Mouse (Mus musculus): ENCODE data around the gene Syde2. TPM values are rescaled to one million over a fixed set of nuclear protein-coding genes. Genes with fewer than 3 reads are reported as not detected.

Gene Syde2
- polyA plus RNA-seq, 1 experiment from 2014 or later, result 7.5 TPM

DNA sequence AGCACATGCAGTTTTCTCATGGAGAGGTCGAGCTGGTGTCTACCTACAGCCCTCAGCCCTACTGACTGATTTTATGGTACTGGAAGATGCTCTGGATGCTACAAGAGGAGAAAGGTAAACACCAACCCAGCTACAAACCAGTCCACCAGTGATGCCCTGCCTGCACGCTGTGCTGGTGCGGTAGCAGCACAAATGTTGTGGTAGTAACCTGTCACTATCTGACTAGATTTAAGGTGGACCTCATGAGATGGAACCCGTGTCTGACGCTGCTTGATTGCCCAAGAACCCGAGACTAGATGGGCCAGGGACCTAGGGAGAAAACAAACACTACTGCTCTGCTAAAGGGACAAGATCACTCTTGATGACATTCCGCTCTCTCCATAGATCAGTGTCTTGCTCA is 69.5 kb downstream of the Syde2 start:
- Histone ChIP-seq H3K9me3 (replicated peaks) (no peaks in the 10 kb centered on the region), H3K4me1 (replicated peaks) (peaks cover 13% of the 10 kb centered on the region), H3K4me2 (no peak overlapping the region), H3K9ac (no peak overlapping the region), H3K27me3 (replicated peaks) (no peaks in the 10 kb centered on the region), H3K36me3 (no peaks in the 10 kb centered on the region), H3K27ac (ENCODE audit: poor library complexity, severe bottlenecking) (no peak overlapping the region), H3K4me3 (no peak overlapping the region)
- no peak for ATAC-seq (ENCODE audit: insufficient number of reproducible peaks, low FRiP score)
- whole genome bisulfite sequencing, result 72% methylated on average over 7 of the region's 7 CpGs

DNA sequence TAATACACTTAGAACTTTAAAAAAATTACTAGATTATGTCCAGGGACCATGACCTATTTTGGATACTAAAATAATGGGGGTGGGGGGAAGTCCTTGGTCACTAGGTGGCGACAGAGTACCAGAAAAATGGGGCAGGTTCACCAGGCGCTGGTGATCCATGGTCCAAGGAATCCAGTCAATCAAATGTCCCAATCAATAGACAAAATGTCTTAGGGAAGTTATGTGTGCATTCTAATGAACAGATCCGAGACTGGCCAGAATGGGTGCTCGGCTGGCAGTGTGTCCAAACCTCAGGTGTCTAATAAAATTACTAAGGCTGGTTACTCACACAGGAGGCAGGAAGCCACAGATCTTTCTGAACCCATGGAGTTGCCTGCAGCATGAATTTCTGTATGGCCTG is 70.6 kb downstream of the Syde2 start:
- no peak overlapping the region for H3K9ac ChIP-seq
- no peaks in the 10 kb centered on the region for H3K27me3 ChIP-seq (replicated peaks)
- no peaks in the 10 kb centered on the region for H3K36me3 ChIP-seq
- no peak overlapping the region for H3K27ac ChIP-seq (ENCODE audit: poor library complexity, severe bottlenecking)
- no peaks in the 10 kb centered on the region for H3K9me3 ChIP-seq (replicated peaks)
- peaks cover 2% of the 10 kb centered on the region for H3K4me1 ChIP-seq (replicated peaks)
- WGBS, result 21% methylated on average over 4 of the region's 4 CpGs
- H3K4me3 ChIP-seq, result no peak overlapping the region
- no peak overlapping the region for H3K4me2 ChIP-seq
- ATAC-seq (ENCODE audit: insufficient number of reproducible peaks, low FRiP score), result no peak

DNA sequence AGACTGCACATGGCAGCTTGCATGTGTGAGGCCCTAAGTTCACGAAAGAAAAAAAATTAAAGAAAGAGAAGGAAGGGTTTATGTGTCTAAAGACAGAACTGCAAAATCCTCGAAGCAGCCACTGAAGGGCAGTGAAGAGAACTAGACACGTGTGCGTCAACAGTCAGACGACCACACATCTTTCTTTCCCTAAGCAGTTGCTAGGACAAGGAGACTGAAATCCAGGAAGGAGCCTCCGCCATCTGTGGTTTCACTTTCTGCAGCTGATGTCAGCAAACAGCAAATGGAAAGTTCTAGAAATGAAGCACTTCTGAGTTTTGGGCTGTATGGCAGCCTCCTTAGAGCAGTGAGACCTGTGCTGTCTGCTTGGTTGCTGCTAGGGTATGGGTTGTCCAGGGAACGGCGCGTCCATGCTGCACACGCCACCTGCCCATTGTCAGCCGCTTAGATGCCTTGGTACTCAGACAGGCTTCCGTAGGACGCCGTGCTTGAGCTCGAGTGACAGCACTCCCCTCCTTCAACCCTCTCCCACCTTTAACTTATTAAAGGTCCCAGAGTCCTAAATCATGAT is 71.8 kb downstream of the Syde2 start:
- Histone ChIP-seq H3K9me3 (replicated peaks) (no peaks in the 10 kb centered on the region), H3K36me3 (no peaks in the 10 kb centered on the region), H3K9ac (no peak overlapping the region), H3K27ac (ENCODE audit: poor library complexity, severe bottlenecking) (no peak overlapping the region), H3K27me3 (replicated peaks) (no peaks in the 10 kb centered on the region), H3K4me1 (replicated peaks) (no peaks in the 10 kb centered on the region), H3K4me3 (no peak overlapping the region), H3K4me2 (no peak overlapping the region)
- no peak for ATAC-seq (ENCODE audit: insufficient number of reproducible peaks, low FRiP score)
- WGBS, result 79% methylated on average over 15 of the region's 15 CpGs

DNA sequence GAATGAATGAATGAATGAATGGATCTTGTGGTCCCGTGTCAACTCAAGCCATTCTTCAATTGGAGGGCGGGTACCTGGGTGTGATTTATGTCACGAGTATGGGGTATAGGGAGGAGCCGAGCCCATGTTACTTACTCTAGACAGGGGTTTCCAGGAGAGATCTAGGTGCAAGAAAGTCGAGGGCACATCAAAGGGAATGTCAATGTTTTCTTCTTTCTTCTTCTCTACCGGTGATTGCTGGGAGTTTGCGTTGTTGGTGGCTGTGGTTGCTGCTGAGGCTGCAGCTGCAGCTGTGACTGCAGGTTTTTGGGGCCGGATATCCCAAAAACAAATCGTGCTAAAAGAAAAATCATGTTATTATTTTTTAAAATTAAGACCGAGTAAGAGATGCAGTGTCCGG is 75.5 kb downstream of the Syde2 start:
- Histone ChIP-seq H3K27me3 (replicated peaks) (no peaks in the 10 kb centered on the region), H3K9ac (no peak overlapping the region), H3K4me3 (no peak overlapping the region), H3K9me3 (replicated peaks) (no peaks in the 10 kb centered on the region), H3K4me1 (replicated peaks) (no peaks in the 10 kb centered on the region), H3K27ac (ENCODE audit: poor library complexity, severe bottlenecking) (no peak overlapping the region), H3K4me2 (no peak overlapping the region), H3K36me3 (no peaks in the 10 kb centered on the region)
- no peak for ATAC-seq (ENCODE audit: insufficient number of reproducible peaks, low FRiP score)
- WGBS, result 87% methylated on average over 11 of the region's 11 CpGs

DNA sequence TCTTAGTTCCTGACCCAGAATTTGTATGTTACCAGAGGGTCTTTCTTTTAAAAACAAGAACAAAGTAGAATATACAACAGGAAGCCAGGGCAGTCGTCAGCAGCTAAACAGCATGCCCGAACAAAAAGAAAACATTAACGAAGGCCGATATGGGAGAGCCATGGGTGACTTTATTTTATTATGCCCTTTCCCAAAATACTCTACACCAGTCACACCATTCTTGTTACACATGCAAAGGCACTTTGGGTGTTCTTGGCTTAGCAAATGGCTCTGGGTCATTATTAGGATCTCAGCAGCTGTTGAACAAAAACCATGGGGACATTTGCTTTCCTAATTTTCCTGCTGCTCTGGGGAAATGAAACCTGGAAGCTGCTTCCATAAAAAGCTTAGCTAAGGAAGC is 81.6 kb downstream of the Syde2 start:
- 71% methylated on average over 4 of the region's 4 CpGs for WGBS
- Histone ChIP-seq H3K4me2 (no peak overlapping the region), H3K4me1 (replicated peaks) (no peaks in the 10 kb centered on the region), H3K27me3 (replicated peaks) (no peaks in the 10 kb centered on the region), H3K36me3 (no peaks in the 10 kb centered on the region), H3K27ac (ENCODE audit: poor library complexity, severe bottlenecking) (no peak overlapping the region), H3K9ac (no peak overlapping the region), H3K9me3 (replicated peaks) (no peaks in the 10 kb centered on the region), H3K4me3 (no peak overlapping the region)
- no peak for ATAC-seq (ENCODE audit: insufficient number of reproducible peaks, low FRiP score)

Other genes starting within 250 kb of the Syde2 start
- gene Ddah1, start 229.2 kb upstream of the Syde2 start, polyA plus RNA-seq (2016; fragmentation: Nextera tagmentation; extraction: Ambion mirVana), result 35.2 and 36.7 TPM in 2 replicates
- gene Bcl10, start 65.1 kb upstream of the Syde2 start, polyA plus RNA-seq (2016; fragmentation: Nextera tagmentation; extraction: Ambion mirVana), result 42.9 and 43.1 TPM in 2 replicates
- gene 2410004B18Rik, start 49.9 kb upstream of the Syde2 start, polyA plus RNA-seq (2016; fragmentation: Nextera tagmentation; extraction: Ambion mirVana), result 46.6 and 47.2 TPM in 2 replicates
- not detected in 2 replicates for gene Wdr63, start 120.3 kb downstream of the Syde2 start, polyA plus RNA-seq (2016; fragmentation: Nextera tagmentation; extraction: Ambion mirVana)
- gene Mcoln3, start 129.6 kb downstream of the Syde2 start, polyA plus RNA-seq (2016; fragmentation: Nextera tagmentation; extraction: Ambion mirVana), result 0.66 and 1.1 TPM in 2 replicates
- 0.19 and 0.57 TPM in 2 replicates for gene Mcoln2, start 162.0 kb downstream of the Syde2 start, polyA plus RNA-seq (2016; fragmentation: Nextera tagmentation; extraction: Ambion mirVana)
- gene Lpar3, start 233.1 kb downstream of the Syde2 start, polyA plus RNA-seq (2016; fragmentation: Nextera tagmentation; extraction: Ambion mirVana), result 65.0 and 65.8 TPM in 2 replicates